Mouse (Mus musculus) urinary bladder, adult 18-20 months (tissue): Measurements from ENCODE around the gene Sell.
"Not testable (repeated sequence)": the region's sequence is repeated elsewhere in the genome, so short reads cannot be mapped to it uniquely, and the experiment has no call there.

ENCODE experiments used
- DNase-seq, 2 experiments: peaks; one replicate each; pipeline ENCODE4 v3.0.0; 2022; ENCODE audit warnings: low spot score in 2 of 2, mixed read lengths in 2 of 2

Gene Sell

GRCm38 (mm10) chr1:164061925-164062324 lies at the start of gene Sell:
Gene Sell, plus strand, starts transcription at chr1:164061982.
- no peak for DNase-seq

DNA sequence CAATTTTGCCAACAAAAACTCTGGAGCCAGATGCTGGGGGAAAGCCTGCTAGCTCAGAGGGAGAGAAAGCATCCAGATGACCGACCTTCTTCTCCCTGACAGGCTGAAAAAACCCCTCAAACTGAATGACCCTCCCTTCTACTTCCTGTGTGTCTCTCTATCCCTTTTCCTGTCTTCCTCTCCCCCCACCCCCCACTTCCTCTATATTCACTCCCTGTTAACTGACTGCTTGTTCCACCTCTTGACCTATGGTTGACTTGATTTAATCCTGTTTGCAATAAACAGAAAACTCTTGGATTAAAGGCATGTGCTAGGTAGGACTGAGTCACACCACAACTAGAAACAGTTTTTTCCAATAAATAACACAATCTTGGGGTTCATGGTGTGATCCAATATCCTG lies 47.2 kb upstream of the Sell start:
- no peak for DNase-seq

DNA sequence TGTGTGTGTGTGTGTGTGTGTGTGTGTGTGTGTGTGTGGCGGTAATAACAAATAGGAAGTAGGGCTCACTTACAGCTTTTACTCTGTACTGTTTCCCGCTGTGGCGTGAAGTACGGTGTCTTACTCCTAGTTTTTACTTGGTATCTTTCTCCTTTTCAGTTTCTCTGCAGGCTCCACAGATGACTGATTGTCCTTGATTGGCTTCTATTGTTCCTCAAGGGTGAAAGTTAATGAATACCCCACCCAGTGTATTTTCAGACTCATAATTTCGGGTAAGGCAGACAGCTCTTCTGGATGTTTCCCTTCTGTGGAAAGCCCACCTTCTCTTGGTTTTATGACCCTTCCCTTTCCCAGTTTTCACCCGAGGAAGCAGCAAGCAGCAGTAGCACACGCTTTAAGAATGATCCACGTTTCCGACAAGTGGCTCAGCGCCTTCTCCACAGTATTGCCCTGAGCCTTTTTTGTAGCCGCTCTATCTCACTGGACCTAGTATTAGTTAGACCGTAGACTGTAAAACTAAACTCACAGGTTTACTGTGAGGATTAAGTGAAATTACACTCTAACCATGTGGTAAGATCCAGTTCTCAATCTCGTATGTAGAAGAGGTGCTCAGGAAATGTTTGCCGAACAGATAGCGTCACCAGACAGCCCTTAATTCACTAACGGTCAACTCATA lies 43.4 kb upstream of the Sell start:
- no peak for DNase-seq

- no peak for DNase-seq
Measured at GRCm38 (mm10) chr1:164019789-164020188, 42.0 kb upstream of the Sell start.

DNA sequence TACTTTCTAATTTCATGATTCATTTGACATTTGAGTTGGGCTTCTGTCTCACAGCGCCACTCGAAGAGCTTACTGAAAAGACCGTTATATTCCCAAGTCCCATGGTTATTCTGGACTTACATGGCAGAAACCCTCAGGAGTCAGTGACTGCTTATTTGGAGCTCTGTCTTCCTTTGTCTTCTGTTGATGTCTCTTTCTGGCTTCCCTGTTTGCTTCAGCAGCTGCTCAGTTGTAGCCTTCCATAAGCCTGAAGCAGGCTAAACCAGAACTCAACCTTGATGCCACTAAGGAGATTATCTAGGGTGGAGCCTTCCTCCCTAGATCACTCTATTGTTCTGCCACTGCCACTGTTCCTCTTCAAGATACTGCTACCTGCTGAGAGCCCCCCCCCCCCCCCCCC lies 41.0 kb upstream of the Sell start:
- DNase-seq: not testable (repeated sequence)

GRCm38 (mm10) chr1:164022106-164022505 lies 39.7 kb upstream of the Sell start:
- not testable (repeated sequence) for DNase-seq

GRCm38 (mm10) chr1:164025685-164026084 lies 36.1 kb upstream of the Sell start:
- DNase-seq: no peak

DNA sequence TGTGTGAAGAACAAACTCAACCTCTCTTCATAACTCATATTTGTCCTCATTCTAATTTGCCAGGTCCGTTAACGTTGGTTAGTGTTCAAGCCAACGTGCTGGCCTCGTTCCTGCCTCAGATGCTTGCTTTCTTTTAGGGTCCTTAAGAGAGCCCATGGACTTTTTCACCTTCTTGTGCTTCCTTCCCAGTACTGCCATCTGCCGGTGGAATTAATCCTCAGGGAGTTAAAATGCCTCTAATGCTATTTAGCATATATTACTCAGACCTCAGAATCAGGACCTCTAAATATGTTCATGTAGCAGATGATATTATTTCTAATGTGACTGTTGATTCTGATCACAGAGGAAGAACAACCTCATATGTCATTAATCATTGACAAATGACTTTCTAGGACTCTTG lies 34.4 kb upstream of the Sell start:
- no peak for DNase-seq

DNA sequence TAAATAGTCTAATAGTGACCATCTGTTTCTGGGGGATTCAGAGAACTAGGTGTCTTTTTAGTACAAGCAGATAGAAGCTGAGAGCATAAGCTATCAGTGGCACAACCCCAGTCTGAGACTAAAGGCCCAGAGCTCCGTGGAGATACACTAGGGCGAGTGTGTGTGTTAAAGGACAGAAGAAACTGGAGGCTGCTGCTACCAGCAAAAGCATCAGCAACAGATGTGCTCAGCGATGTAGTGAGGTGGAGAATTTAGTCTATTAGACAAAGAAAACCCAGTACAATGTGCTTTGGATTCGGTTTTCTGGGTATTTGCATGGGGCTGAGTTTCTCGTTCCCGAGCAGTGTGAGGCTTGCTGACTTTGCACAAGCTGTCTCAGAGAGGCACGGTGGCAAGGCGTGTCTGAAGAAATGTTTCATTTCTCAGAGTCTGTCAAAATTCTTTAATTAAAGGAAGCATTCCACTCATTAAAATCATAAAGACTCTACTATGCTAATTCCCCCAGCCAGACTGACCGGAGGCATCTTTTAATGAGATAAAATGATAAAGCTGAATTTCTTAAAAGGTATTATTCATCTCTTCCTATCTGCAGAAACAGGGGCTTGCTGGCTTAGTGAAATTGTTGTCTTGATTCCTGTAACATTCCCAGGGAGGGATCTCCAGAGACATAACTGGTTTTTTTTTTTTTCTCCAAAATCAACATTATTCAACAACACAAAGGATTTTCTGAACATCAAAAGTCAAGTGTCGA lies 21.2 kb upstream of the Sell start:
- DNase-seq: no peak

- DNase-seq: no peak
Measured at GRCm38 (mm10) chr1:164043549-164043948, 18.2 kb upstream of the Sell start.

- no peak for DNase-seq
Measured at GRCm38 (mm10) chr1:164047934-164048333, 13.8 kb upstream of the Sell start, which contains the start of gene Sele. Gene Sele, plus strand, starts transcription at chr1:164048234.

DNA sequence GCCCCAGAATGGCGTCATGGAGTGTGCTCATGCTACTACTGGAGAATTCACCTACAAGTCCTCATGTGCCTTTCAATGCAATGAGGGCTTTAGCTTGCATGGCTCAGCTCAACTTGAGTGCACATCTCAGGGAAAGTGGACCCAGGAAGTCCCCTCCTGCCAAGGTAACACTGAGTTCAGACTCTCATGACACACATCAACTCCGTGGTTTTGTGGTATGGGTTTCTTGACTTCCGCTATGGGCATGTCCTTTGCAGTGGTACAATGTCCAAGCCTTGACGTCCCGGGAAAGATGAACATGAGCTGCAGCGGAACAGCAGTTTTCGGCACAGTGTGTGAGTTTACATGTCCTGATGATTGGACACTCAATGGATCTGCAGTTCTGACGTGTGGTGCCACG lies 8.2 kb upstream of the Sell start:
- no peak for DNase-seq

GRCm38 (mm10) chr1:164054800-164055199 lies 7.0 kb upstream of the Sell start:
- DNase-seq: no peak

- DNase-seq: no peak
Measured at GRCm38 (mm10) chr1:164060071-164060470, 1.7 kb upstream of the Sell start.

- no peak for DNase-seq
Measured at GRCm38 (mm10) chr1:164061278-164061677, 504 bp upstream of the Sell start.

DNA sequence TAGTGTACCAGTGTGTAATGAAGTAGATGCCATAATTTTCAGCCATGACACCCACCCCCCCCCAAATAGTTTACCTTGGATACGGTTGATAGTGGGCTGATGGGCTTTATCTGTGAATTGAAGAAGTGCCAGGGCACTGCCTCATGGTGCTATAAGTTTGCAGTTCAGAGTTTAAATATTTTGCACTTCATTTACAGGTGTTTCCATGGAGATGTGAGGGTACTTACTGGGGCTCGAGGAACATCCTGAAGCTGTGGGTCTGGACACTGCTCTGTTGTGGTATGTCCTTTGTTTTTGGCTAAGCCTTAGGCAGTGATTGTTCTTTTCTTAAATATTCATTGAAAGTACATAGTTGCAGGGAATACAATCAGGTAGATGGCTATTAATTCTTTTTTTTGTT lies 1.1 kb downstream of the Sell start:
- no peak for DNase-seq

- no peak for DNase-seq
Measured at GRCm38 (mm10) chr1:164063745-164064144, 2.0 kb downstream of the Sell start.

GRCm38 (mm10) chr1:164069261-164069660 lies 7.5 kb downstream of the Sell start:
- no peak for DNase-seq

DNA sequence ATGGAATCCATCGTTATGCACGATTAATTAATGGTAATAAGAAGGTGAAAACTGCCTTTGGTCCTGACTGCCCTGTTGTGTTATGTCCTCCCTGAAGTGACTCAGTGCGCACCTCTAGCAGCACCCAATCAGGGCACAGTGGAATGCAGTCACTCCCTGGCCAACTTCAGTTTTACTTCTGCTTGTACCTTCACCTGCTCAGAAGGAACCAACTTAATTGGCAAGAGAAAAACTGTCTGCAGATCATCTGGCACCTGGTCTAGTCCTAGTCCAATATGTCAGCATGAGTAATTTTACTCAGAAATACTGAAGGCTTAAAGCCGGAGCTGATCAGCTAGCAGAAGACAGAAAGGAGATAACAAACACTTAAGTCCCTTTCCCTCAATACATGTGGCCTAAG lies 8.7 kb downstream of the Sell start:
- no peak for DNase-seq

DNA sequence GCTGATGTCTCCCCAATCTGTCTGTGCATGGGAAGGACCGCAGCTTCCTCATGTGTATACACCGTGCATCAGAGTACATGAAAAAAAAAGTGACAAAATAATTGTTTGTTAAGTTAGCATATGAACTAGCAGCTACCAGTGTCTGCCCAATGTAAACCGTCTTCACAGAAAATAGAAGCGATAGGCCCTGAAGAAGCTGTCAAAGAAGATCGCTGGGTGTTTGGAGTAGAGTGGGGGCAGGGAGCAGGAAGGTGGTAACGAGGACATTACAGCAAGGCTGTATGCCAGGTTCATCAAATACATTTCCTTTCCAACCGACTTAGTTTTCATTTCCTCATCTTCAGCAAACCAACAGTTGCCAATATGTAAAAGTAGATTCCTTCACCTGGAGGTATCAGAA lies 9.3 kb downstream of the Sell start:
- DNase-seq: no peak

DNA sequence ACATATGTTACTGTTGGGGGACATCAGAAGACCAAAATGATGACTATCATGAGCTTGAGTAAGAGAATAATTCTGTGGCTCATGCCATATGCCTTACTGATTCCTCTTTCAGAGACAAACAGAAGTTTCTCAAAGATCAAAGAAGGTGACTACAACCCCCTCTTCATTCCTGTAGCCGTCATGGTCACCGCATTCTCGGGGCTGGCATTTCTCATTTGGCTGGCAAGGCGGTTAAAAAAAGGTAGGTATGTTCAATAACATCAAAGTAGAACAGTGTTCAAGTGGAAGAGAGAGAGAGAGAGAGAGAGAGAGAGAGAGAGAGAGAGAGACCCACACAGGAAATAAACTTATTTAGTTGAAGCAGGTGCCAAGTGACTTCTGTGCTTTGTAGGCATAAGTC lies 10.2 kb downstream of the Sell start:
- no peak for DNase-seq

DNA sequence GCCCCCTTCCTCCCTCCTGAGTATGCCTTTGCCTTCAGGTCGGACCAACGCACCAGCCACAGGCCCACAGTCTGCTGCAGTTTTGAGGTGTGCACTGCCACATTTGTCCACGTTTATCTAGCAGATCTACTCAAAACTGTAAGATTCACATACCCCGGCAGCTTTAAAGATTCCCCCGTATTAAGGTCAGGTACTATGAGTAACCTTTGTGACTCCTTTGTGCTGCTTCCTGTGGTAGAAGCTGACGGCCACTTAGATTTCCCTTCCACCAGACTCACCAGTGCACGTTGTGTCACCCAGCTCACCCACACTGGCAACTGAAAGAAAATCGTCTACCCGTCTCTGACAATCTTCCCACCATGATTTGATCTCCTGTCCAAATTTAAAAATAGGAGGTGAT lies 11.3 kb downstream of the Sell start:
- DNase-seq: no peak

DNA sequence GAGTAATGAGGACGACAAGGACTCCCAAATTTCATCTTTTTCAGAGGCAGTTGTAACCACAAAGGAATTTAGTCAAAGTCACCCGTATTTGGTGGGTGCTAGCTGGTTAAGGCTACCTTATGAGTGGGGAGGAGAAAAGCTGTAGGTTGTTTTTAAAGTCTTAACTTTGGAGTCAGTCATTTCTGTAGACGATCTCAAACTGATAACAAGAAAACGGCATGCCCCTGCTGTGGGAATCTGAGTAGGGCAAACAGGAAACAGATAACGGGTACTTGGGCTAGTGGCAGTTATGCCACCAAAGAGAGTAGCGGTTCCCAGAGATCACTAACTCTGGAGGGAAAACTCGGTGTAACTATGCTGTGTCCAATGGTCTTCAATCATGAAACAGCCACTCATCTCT lies 12.0 kb downstream of the Sell start:
- no peak for DNase-seq
